Mouse (Mus musculus) embryonic facial prominence, embryonic 11.5 days (tissue): Measurements from ENCODE around the gene Scmh1. TPM values are rescaled to one million over a fixed set of nuclear protein-coding genes. Genes with fewer than 3 reads are reported as not detected.
A peak's percentile ranks its signal among the peaks of the same experiment; 100 is the strongest.

Experiments used
- ATAC-seq: fragments of 200-750 bp; cut with Nextera tagmentation; replicated peaks from 2 replicates; pipeline ENCODE4 v1.8.0; 2017; ENCODE audit warnings: low read depth; ENCODE audit not compliant: insufficient number of reproducible peaks, low FRiP score, low TSS enrichment
- DNase-seq: peaks from one replicate; pipeline ENCODE4 v3.0.0-alpha.2; 2015; ENCODE audit warnings: low spot score
- H3K27ac ChIP-seq: fragments of 300-500 bp; sonication (generic); replicated peaks from 2 replicates; pipeline ENCODE4 v1.5.1; 2014; ENCODE audit warnings: mild to moderate bottlenecking, low read depth, low read length, control low read depth
- H3K27me3 ChIP-seq: fragments of 300-500 bp; sonication (generic); 2 replicates; pipeline ENCODE4 v1.6.1; 2014; ENCODE audit warnings: mild to moderate bottlenecking, low read length, moderate library complexity, mixed read lengths; ENCODE audit not compliant: control insufficient read depth, insufficient read depth
- H3K36me3 ChIP-seq: fragments of 300-500 bp; sonication (generic); replicated peaks from 2 replicates; pipeline ENCODE4 v1.6.1; 2014; ENCODE audit warnings: low read depth, mild to moderate bottlenecking, low read length, moderate library complexity, mixed read lengths; ENCODE audit not compliant: control insufficient read depth, insufficient read depth
- H3K4me1 ChIP-seq: fragments of 300-500 bp; sonication (generic); 2 replicates; pipeline ENCODE4 v1.6.1; 2014; ENCODE audit warnings: low read length, mixed read lengths; ENCODE audit not compliant: control insufficient read depth, insufficient read depth
- H3K4me2 ChIP-seq: fragments of 300-500 bp; sonication (generic); 2 replicates; pipeline ENCODE4 v1.6.1; 2014; ENCODE audit warnings: low read depth, mild to moderate bottlenecking, control low read depth, low read length, moderate library complexity
- H3K4me3 ChIP-seq: fragments of 300-500 bp; sonication (generic); 2 replicates; pipeline ENCODE4 v1.5.1; 2014; ENCODE audit warnings: low read depth, low read length, control low read depth
- H3K9ac ChIP-seq: fragments of 300-500 bp; sonication (generic); replicated peaks from 2 replicates; pipeline ENCODE4 v1.6.1; 2014; ENCODE audit warnings: mild to moderate bottlenecking, control low read depth, low read length
- H3K9me3 ChIP-seq: fragments of 300-500 bp; sonication (generic); replicated peaks from 2 replicates; pipeline ENCODE4 v1.6.1; 2016; ENCODE audit warnings: mild to moderate bottlenecking, low read length, inconsistent platforms, mixed read lengths; ENCODE audit not compliant: control insufficient read depth
- WGBS: fragments of 180-500 bp; shearing (Covaris S2); extraction: QIAGEN DNeasy Blood & Tissue Kit; methylation state at CpG from one replicate; pipeline ENCODE4 v1.1.7; 2014; 5-methylcytosine and 5-hydroxymethylcytosine counted together
- polyA plus RNA-seq: library from polyadenylated mRNA; unstranded; fragments of >200 nt; fragmentation: Nextera tagmentation; extraction: Ambion mirVana; gene quantifications from 2 replicates; pipeline ENCODE4 v1.2.1, GENCODE M21; 2014

The Scmh1 gene
- polyA plus RNA-seq = 27.2 and 31.4 TPM in 2 replicates

DNA sequence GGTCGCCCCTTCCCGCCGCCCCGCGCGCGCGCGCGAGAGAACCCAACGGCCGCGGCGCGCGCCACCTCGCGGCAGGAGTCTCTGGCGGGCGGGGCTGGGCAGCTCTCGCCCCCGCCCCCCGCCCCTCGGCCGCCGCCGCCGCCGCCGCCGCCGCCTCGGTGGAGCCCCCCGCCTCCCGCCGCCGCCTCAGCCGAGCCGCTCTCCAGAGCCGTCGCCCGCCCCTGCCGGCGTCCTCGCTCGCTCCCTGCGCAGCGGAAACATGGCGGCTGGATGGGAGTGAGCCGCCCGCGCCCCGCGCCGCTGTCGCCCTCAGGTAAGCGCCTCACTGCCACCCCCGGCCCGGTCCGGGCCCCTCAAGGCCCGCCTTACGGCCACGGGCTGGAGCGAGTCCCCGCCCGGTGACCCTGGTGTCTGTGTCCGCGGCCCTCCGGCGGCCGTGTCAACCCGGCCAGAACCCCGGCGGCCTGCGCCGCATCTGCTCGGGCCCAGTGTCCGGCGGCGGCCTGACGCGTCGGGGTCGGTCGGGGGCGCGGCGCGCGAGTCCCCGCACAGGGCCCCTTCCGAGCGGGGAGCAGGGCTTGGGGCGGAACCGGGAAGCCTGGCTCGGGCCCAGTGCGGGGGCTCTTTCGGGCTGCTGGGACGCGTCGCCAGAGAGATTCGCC lies at the start of gene Scmh1:
Scmh1 (plus strand) TSS at position 138 of the 662 bp plus-strand sequence.
- Histone ChIP-seq H3K27ac (peak within 1 kb of the TSS; percentile 78), H3K27me3 (no peaks in the 10 kb centered on the region), H3K9me3 (no peaks in the 10 kb centered on the region), H3K36me3 (no peaks in the 10 kb centered on the region), H3K4me3 (peak within 1 kb of the TSS; percentile 95), H3K4me1 (no peaks in the 10 kb centered on the region), H3K9ac (peak within 1 kb of the TSS; percentile 97), H3K4me2 (peak within 1 kb of the TSS; percentile 67)
- peak; percentile 91 for DNase-seq
- under 1% methylated on average over 77 of the region's 102 CpGs for WGBS
- peak; percentile 83 for ATAC-seq

DNA sequence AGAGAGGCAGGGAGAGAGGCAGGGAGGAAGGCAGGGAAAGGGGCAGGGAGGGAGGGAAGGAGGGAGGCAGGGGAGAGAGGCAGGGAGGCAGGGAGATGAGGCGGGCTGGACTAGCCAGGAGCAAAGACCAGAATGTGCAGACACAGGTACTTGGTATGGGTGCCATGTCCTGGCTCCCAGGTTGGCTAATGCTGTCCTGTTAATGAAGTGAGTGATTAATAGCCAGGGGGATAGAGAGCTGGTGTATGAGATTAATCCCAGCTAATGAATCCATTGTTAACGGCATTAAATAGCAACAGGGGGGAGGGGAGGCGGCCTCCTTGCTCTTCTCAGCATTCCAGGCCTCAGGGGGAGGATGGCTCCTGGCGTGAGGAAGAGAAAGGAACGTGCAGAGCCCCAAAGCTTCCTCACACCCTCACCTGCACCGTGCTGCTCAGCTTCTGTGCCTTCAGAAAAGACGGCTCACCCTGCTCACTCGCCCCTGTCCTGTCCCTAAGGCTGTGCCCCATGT lies 45.0 kb upstream of the Scmh1 start:
- Histone ChIP-seq H3K4me1 (no peaks in the 10 kb centered on the region), H3K4me2 (no peak overlapping the region), H3K36me3 (no peaks in the 10 kb centered on the region), H3K27ac (no peak overlapping the region), H3K9ac (no peak overlapping the region), H3K27me3 (no peaks in the 10 kb centered on the region), H3K4me3 (no peak overlapping the region), H3K9me3 (no peaks in the 10 kb centered on the region)
- ATAC-seq (no peak), DNase-seq (no peak)
- 5% methylated on average over 8 of the region's 8 CpGs for WGBS

DNA sequence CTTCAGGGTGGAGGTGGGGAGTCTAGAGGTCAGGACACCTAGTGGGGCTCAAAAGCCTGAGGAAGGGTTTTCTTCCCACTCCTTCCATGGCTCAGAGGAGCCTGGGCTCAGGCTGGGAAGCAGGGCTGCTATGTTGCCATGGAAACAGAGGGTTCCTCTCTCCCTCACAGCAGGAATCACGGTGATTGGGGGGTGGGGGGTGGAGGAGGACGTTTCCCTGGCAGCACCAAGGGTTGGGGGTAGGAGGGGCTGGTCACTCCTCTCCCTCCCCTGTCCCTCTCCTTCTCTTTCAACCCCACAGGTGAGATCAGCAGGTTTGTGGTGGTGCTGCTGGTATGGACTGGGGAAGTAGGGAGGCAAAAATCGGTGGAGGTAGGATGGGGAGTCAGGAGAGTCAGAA lies 40.4 kb upstream of the Scmh1 start:
- no peaks in the 10 kb centered on the region for H3K36me3 ChIP-seq
- H3K4me2 ChIP-seq = no peak overlapping the region
- no peaks in the 10 kb centered on the region for H3K4me1 ChIP-seq
- no peak overlapping the region for H3K9ac ChIP-seq
- H3K27ac ChIP-seq = no peak overlapping the region
- no peak overlapping the region for H3K4me3 ChIP-seq
- DNase-seq (peak; percentile 54), ATAC-seq (no peak; the same call in 1 of the 2 replicates)
- no peaks in the 10 kb centered on the region for H3K9me3 ChIP-seq
- H3K27me3 ChIP-seq = no peaks in the 10 kb centered on the region
- 0% methylated on average over 2 of the region's 3 CpGs for WGBS

DNA sequence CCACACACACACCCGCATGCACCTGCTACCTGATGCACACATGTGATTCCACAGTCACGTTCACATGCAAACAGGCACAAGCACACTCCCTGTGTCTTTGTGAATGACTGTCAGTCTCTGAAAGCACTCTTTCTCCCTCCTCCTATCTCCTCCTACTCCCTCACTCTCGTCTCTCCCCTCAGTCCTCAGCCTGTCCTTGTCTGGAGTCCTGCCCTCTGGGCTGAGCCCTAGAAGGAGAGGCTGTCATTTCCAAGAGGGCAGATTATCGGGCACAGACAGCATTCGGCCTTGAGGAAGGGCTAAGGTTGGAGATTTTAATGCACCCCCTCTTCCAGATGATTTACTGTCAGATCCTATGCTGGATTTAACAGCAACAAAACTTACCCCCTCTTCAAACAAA lies 39.6 kb upstream of the Scmh1 start:
- no peak for DNase-seq
- H3K36me3 ChIP-seq = no peaks in the 10 kb centered on the region
- H3K4me3 ChIP-seq = no peak overlapping the region
- H3K9ac ChIP-seq = no peak overlapping the region
- WGBS = 35% methylated on average over 5 of the region's 5 CpGs
- H3K9me3 ChIP-seq = no peaks in the 10 kb centered on the region
- H3K27ac ChIP-seq = no peak overlapping the region
- H3K27me3 ChIP-seq = no peaks in the 10 kb centered on the region
- ATAC-seq = no peak
- no peaks in the 10 kb centered on the region for H3K4me1 ChIP-seq
- H3K4me2 ChIP-seq = no peak overlapping the region

GRCm38 (mm10) chr4:120368031-120368430 lies 37.0 kb upstream of the Scmh1 start:
- Histone ChIP-seq H3K9ac (no peak overlapping the region), H3K27me3 (no peaks in the 10 kb centered on the region), H3K4me3 (no peak overlapping the region), H3K9me3 (no peaks in the 10 kb centered on the region), H3K27ac (no peak overlapping the region), H3K36me3 (no peaks in the 10 kb centered on the region), H3K4me1 (no peaks in the 10 kb centered on the region), H3K4me2 (no peak overlapping the region)
- DNase-seq (no peak), ATAC-seq (no peak)
- WGBS = 79% methylated on average over 2 of the region's 2 CpGs

DNA sequence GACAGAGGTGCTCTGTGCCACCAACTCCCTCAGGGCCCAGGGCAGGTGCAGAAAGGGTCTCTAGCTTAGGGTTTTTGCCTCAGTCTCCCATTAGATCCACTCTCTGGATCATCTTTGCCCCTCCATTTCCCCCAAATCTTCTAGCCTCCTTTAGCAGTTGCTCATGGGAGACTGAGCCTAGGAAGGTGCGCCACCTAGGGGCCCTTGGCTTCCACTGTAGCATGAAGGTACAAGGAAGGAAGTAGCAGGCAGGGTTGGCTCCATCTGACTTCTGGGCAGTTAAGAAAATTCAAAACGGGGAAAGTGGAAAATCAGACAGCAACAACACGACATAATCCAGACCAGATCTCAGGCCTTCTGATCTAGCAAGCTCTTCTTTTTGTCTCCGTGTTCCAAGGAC lies 36.4 kb upstream of the Scmh1 start:
- Histone ChIP-seq H3K9me3 (no peaks in the 10 kb centered on the region), H3K27ac (no peak overlapping the region), H3K9ac (no peak overlapping the region), H3K4me3 (no peak overlapping the region), H3K4me2 (no peak overlapping the region), H3K36me3 (no peaks in the 10 kb centered on the region), H3K4me1 (no peaks in the 10 kb centered on the region), H3K27me3 (no peaks in the 10 kb centered on the region)
- DNase-seq (peak; percentile 78), ATAC-seq (no peak)
- WGBS = 3% methylated on average over 4 of the region's 4 CpGs

DNA sequence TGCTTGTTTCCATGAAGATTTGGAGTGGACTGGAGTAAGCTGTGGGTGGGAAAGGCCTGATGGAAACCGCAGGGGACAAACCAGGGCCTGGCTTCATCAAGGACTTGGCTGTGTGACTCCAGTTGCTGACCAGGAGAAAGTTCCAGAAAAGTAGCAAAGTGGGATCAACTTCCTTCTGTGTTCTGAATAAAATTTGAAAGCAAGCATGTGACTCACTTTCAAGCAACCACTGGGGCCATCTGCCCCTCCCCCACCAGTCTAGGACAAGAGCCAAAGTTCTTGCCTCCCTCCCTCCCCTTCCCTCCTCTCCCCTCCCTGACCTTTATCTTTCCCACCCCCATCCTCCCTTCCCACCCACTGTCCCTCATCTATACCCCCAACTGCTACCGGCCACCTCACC lies 35.9 kb upstream of the Scmh1 start:
- Histone ChIP-seq H3K9me3 (no peaks in the 10 kb centered on the region), H3K27ac (no peak overlapping the region), H3K4me3 (no peak overlapping the region), H3K27me3 (no peaks in the 10 kb centered on the region), H3K9ac (no peak overlapping the region), H3K36me3 (no peaks in the 10 kb centered on the region), H3K4me1 (no peaks in the 10 kb centered on the region), H3K4me2 (no peak overlapping the region)
- 18% methylated on average over 2 of the region's 2 CpGs for WGBS
- DNase-seq = no peak
- no peak for ATAC-seq

DNA sequence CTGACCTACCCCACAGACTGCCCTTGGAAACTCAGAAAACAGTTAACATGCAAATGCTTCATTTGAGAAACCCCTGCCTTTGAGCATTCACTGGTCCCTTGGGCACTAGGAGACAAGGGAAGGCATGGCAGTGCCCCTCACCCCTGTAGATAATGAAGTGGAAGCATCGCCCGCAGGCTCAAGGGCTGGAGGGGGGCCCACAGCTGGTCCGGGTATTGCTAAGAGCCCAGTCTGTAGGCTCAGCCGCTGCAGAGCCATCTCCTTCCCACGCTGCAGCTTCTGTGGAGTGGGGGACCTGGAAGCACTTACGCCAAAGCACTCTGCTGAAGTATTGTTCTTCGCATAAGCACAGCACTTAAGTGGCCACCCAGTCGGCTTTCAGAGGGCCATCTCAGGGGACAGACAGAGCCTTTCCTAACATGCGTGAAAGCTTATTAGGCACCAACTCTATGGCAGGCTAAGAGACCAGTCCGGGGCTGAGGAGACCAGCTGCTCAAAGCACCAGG lies 35.2 kb upstream of the Scmh1 start:
- Histone ChIP-seq H3K4me1 (no peaks in the 10 kb centered on the region), H3K4me2 (no peak overlapping the region), H3K9me3 (no peaks in the 10 kb centered on the region), H3K27me3 (no peaks in the 10 kb centered on the region), H3K36me3 (no peaks in the 10 kb centered on the region), H3K4me3 (no peak overlapping the region), H3K9ac (no peak overlapping the region), H3K27ac (no peak overlapping the region)
- WGBS = 14% methylated on average over 10 of the region's 10 CpGs
- DNase-seq (peak; percentile 15), ATAC-seq (peak; percentile 83)
